10 mouse cellular contexts compared by ENCODE assay signal in the genomic region with DNA sequence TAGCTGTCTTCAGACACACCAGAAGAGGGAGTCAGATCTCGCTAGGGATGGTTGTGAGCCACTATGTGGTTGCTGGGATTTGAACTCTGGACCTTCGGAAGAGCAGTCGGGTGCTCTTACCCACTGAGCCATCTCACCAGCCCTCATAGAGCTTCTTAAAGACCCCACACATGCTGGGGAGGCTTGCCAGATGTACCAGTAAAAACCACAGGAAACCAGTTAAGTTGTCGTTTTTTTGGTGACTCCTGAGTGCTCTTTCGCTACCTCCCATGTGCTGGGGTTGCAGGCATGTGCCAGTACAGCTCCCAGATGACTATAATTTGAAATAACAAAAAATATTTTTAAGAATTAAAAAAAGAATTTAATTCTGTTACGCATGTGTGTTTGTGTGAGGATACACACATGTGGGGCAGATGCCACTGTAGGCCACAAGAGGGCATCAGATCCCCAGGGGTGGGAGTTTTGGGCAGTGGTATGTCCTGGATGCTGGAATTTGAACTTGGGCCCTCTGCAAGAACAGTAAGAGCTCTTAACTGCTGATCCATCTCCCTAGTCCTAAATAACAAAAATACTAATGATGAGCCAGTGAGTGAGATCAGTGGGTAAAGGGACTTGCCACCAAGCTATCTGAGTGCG. TPM values are rescaled to one million over a fixed set of nuclear protein-coding genes. Genes with fewer than 3 reads are reported as not detected.
DNase-seq lines count a peak whose midpoint lies in the region; ATAC-seq and TF ChIP-seq lines count a peak whose summit lies in the region.
"Had no signal": no experiment of that assay in that cellular context is flagged by ENCODE, and none has a peak within 500 bp of the region (broad histone marks: within the 10 kb centered on the region; RNA-seq: fewer than 3 reads in every experiment).

No protein-coding gene starts in this region.

- peak; percentile 60 for ATAC-seq in megakaryocyte progenitor cell, adult 5-6 weeks (replicated peaks; ENCODE audit: poor library complexity)
- ATAC-seq in erythroid progenitor cell, adult 5-6 weeks (replicated peaks; ENCODE audit: low FRiP score, poor library complexity, severe bottlenecking) = no peak

- no peak for DNase-seq in cerebellum, adult 2 months
- no peak for DNase-seq in cerebellum, adult 11 months
- no peak for DNase-seq in lung, adult 2 months
- no peak for DNase-seq in lung, postnatal 25 days (ENCODE audit: low spot score)
- DNase-seq in ovary, postnatal 36 days (ENCODE audit: low spot score) = no peak
- DNase-seq: gastrocnemius, postnatal 25 days; right cerebral cortex, postnatal 4 days had no signal

- no peak overlapping the region for H3K4me3 ChIP-seq in cerebellum, adult 2 months (replicated peaks; ENCODE audit: insufficient read depth, low read depth, low read length)
- no peak overlapping the region for H3K4me3 ChIP-seq in lung, adult 2 months (replicated peaks; ENCODE audit: extremely low read depth, low read depth, low read length)
- H3K4me3 ChIP-seq in bone marrow, adult 2 months (replicated peaks; ENCODE audit: control insufficient read depth, low read depth, low read length) = no peak overlapping the region

- TF ChIP-seq POLR2A in cerebellum, adult 2 months (IDR thresholded peaks at IDR 0.05; ENCODE audit: borderline replicate concordance, insufficient read depth, low read length) = no peak
- TF ChIP-seq POLR2A in lung, adult 2 months (IDR thresholded peaks at IDR 0.05; ENCODE audit: borderline replicate concordance, extremely low read depth, low read depth, low read length) = no peak
- TF ChIP-seq POLR2A in bone marrow, adult 2 months (IDR thresholded peaks at IDR 0.05; ENCODE audit: borderline replicate concordance, control insufficient read depth, low read depth, low read length) = no peak

- no peaks in the 10 kb centered on the region for H3K27me3 ChIP-seq in cerebellum, adult 2 months (ENCODE audit: control insufficient read depth, insufficient read depth, low read length)

- peak; percentile 64; the same call in 1 of the 2 replicates for TF ChIP-seq CTCF in cerebellum, adult 2 months (IDR thresholded peaks at IDR 0.05; ENCODE audit: borderline replicate concordance, insufficient read depth, low read depth, low read length)
- peak; percentile 65 for TF ChIP-seq CTCF in lung, adult 2 months (IDR thresholded peaks at IDR 0.05; ENCODE audit: insufficient read depth, low read length)
- peak; percentile 80 for TF ChIP-seq CTCF in bone marrow, adult 2 months (IDR thresholded peaks at IDR 0.05; ENCODE audit: control insufficient read depth, insufficient read depth, low read length)

- 87% methylated on average over 7 of the region's 7 CpGs for WGBS in cerebellum, adult 2 months
- WGBS in lung, adult 2 months = 82% methylated on average over 7 of the region's 7 CpGs
- WGBS in bone marrow, adult 2 months = 27% methylated on average over 7 of the region's 7 CpGs

- H3K27ac ChIP-seq in cerebellum, adult 2 months (ENCODE audit: insufficient read depth, low read length) = no peak overlapping the region
- H3K27ac ChIP-seq in bone marrow, adult 2 months (ENCODE audit: control insufficient read depth, insufficient read depth, low read depth, low read length, poor library complexity) = no peak overlapping the region

- no peaks in the 10 kb centered on the region for H3K4me1 ChIP-seq in cerebellum, adult 2 months (ENCODE audit: control insufficient read depth, insufficient read depth, low read length)
- no peaks in the 10 kb centered on the region for H3K4me1 ChIP-seq in lung, adult 2 months (ENCODE audit: control insufficient read depth, insufficient read depth, low read length)
- peaks cover 1% of the 10 kb centered on the region; the same call in 1 of the 2 replicates for H3K4me1 ChIP-seq in bone marrow, adult 2 months (ENCODE audit: control insufficient read depth, insufficient read depth, low read length)

RNA-seq across cellular contexts. Expression of a gene that starts 13.5 kb away (rescaled TPM):
- 3.8 and 4.0 TPM in 2 replicates for polyA plus RNA-seq in cerebellum, adult 2 months (2012; rRNA removed)
- polyA plus RNA-seq in lung, adult 2 months (2012; rRNA removed) = 0.50 and 3.1 TPM in 2 replicates
- polyA plus RNA-seq in bone marrow, adult 2 months (2011; ENCODE audit: insufficient read depth, insufficient read length, low replicate concordance, missing spikeins) = 0.38 TPM in 1 of 2 replicates, not detected in the other
- not detected in 2 replicates for total RNA-seq in megakaryocyte progenitor cell, adult 5-6 weeks (2015)
- total RNA-seq in megakaryocyte progenitor cell, adult 5-6 weeks (2017) = 0.10 TPM in 1 of 2 replicates, not detected in the other
- total RNA-seq in erythroid progenitor cell, adult 5-6 weeks (2015; ENCODE audit: low replicate concordance) = not detected in 2 replicates
- not detected in 2 replicates for total RNA-seq in erythroid progenitor cell, adult 5-6 weeks (2017; ENCODE audit: low replicate concordance)
- total RNA-seq: gastrocnemius, postnatal 25 days had no signal

RNA-seq across cellular contexts. Expression of a gene that starts 22.4 kb away (rescaled TPM):
- polyA plus RNA-seq in cerebellum, adult 2 months (2012; rRNA removed) = 38.1 and 39.3 TPM in 2 replicates
- polyA plus RNA-seq in lung, adult 2 months (2012; rRNA removed) = 25.6 and 36.4 TPM in 2 replicates
- 5.9 and 9.2 TPM in 2 replicates for polyA plus RNA-seq in bone marrow, adult 2 months (2011; ENCODE audit: insufficient read depth, insufficient read length, low replicate concordance, missing spikeins)
- total RNA-seq in megakaryocyte progenitor cell, adult 5-6 weeks (2015) = 16.3 and 17.6 TPM in 2 replicates
- total RNA-seq in megakaryocyte progenitor cell, adult 5-6 weeks (2017) = 8.8 and 15.3 TPM in 2 replicates
- total RNA-seq in erythroid progenitor cell, adult 5-6 weeks (2015; ENCODE audit: low replicate concordance) = 0.72 and 3.4 TPM in 2 replicates
- 0.23 and 0.77 TPM in 2 replicates for total RNA-seq in erythroid progenitor cell, adult 5-6 weeks (2017; ENCODE audit: low replicate concordance)

RNA-seq across cellular contexts. Expression of a gene that starts 30.0 kb away (rescaled TPM):
- 103 and 106 TPM in 2 replicates for polyA plus RNA-seq in cerebellum, adult 2 months (2012; rRNA removed)
- 2.3 and 2.7 TPM in 2 replicates for polyA plus RNA-seq in lung, adult 2 months (2012; rRNA removed)
- polyA plus RNA-seq in bone marrow, adult 2 months (2011; ENCODE audit: insufficient read depth, insufficient read length, low replicate concordance, missing spikeins) = 1.2 and 3.3 TPM in 2 replicates
- total RNA-seq in megakaryocyte progenitor cell, adult 5-6 weeks (2015) = 1.3 and 1.5 TPM in 2 replicates
- total RNA-seq in megakaryocyte progenitor cell, adult 5-6 weeks (2017) = 0.17 and 0.21 TPM in 2 replicates
- 1.3 TPM in 1 of 2 replicates, not detected in the other for total RNA-seq in erythroid progenitor cell, adult 5-6 weeks (2015; ENCODE audit: low replicate concordance)
- total RNA-seq in erythroid progenitor cell, adult 5-6 weeks (2017; ENCODE audit: low replicate concordance) = not detected in 2 replicates

RNA-seq across cellular contexts. Expression of a gene that starts 39.9 kb away (rescaled TPM):
- 889 and 965 TPM in 2 replicates for polyA plus RNA-seq in cerebellum, adult 2 months (2012; rRNA removed)
- 111 and 138 TPM in 2 replicates for polyA plus RNA-seq in lung, adult 2 months (2012; rRNA removed)
- 8.0 and 23.9 TPM in 2 replicates for polyA plus RNA-seq in bone marrow, adult 2 months (2011; ENCODE audit: insufficient read depth, insufficient read length, low replicate concordance, missing spikeins)
- 17.8 and 17.9 TPM in 2 replicates for total RNA-seq in megakaryocyte progenitor cell, adult 5-6 weeks (2015)
- total RNA-seq in megakaryocyte progenitor cell, adult 5-6 weeks (2017) = 11.8 and 23.4 TPM in 2 replicates
- total RNA-seq in erythroid progenitor cell, adult 5-6 weeks (2015; ENCODE audit: low replicate concordance) = 1.8 TPM in 1 of 2 replicates, not detected in the other
- total RNA-seq in erythroid progenitor cell, adult 5-6 weeks (2017; ENCODE audit: low replicate concordance) = 3.3 TPM in 1 of 2 replicates, not detected in the other

Comparison
In these comparisons a context has a peak if more than half of its experiments do, and no peak if none do; other contexts are left out.
1. RNA of a gene that starts 30.0 kb away (polyA plus RNA-seq): 103 to 106 TPM in cerebellum, adult 2 months; 1.2 to 3.3 TPM in bone marrow, adult 2 months and 2.3 to 2.7 TPM in lung, adult 2 months; every median in the first group is over 10 times any median in the second.
2. Peak in every context shown above with its lines, with median percentiles within 50 percentile points of each other: CTCF ChIP-seq.